Mouse (Mus musculus): ENCODE measurements around the gene Sympk.

DNA sequence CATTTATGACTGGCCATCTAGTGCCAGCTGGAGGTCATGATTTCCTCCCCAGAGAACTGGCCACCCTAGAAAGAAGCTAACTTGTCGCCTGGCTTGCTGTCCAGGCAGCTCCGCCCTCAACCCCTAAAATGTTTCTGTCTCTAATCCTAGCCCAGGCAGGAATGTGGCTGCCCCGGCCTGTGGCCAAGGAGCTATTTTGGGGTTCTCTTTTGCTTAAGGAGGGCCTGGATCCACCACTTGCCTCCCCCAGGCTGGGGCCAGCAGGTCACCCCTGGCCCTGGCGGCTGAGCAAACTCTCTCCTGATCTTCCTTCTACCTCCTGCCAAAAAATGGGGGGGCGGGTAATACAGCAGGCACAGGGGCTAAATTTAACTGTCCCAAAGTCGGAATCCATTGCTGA lies 58.9 kb downstream of the Sympk start:
- no peak for TF ChIP-seq CTCF (IDR thresholded peaks at IDR 0.05; ENCODE audit: control insufficient read depth, insufficient read depth, low read length)
- no peak for TF ChIP-seq POLR2A (IDR thresholded peaks at IDR 0.05; ENCODE audit: borderline replicate concordance, control insufficient read depth, low read depth, low read length)

Measured in bone marrow, adult 2 months (tissue).